Mouse (Mus musculus): Measurements from ENCODE around the gene Gm20877.
"Not testable (repeated sequence)": the region's sequence is repeated elsewhere in the genome, so short reads cannot be mapped to it uniquely, and the experiment has no call there.

Gene Gm20877

GRCm38 (mm10) chrY:17093573-17093972 lies at the start of gene Gm20877:
Gene Gm20877 (plus strand): TSS chrY:17093873.
- DNase-seq = not testable (repeated sequence)

Data from lung, postnatal 14 days (tissue).